Mouse (Mus musculus): ENCODE data around the gene Dock4. TPM values are rescaled to one million over a fixed set of nuclear protein-coding genes. Genes with fewer than 3 reads are reported as not detected.

Dock4 gene
- polyA plus RNA-seq, 1 experiment from 2014 or later = 8.5 TPM

DNA sequence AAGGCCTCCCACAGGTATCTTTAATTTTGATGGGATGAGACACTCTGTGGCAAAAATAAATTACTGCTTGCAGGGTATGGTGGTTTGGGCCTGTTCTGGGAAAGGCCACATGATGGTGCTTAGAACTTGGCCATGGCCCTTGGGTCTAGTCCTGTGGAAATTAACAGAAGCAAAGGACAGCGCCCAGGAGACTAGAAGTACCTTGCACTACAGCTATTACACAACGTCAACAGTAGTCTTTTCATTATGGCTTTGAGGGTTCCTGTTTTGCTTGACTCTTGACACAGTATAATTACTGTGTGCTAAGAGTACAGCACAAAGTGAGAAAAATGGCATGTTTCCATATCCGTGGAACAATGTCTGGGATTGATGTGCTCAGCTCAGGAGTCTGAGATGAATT, 300.3 kb downstream of the Dock4 start:
- no peak for ATAC-seq (ENCODE audit: insufficient number of reproducible peaks, insufficient read depth, low FRiP score, low read depth)
- 83% methylated on average over 3 of the region's 3 CpGs for WGBS
- no peak overlapping the region for H3K27ac ChIP-seq (replicated peaks in 1 of 2; ENCODE audit: control insufficient read depth in 1 of 2, insufficient read depth in 1 of 2, low read depth in 2 of 2, low read length in 2 of 2)
- no peaks in the 10 kb centered on the region for H3K27me3 ChIP-seq (ENCODE audit: control insufficient read depth, insufficient read depth, low read length)
- no peak overlapping the region for H3K4me2 ChIP-seq (ENCODE audit: low read length)
- H3K9ac ChIP-seq (ENCODE audit: low read length) = no peak overlapping the region
- H3K4me3 ChIP-seq (ENCODE audit: control insufficient read depth in 1 of 2, insufficient read depth in 1 of 2, low read depth in 1 of 2, low read length in 2 of 2) = no peak overlapping the region
- H3K36me3 ChIP-seq (ENCODE audit: control insufficient read depth, insufficient read depth, low read length) = 0 out of 2 replicates have a peak, but pooled peaks cover 5% of the 10 kb centered on the region
- H3K9me3 ChIP-seq (ENCODE audit: control insufficient read depth, low read length) = no peaks in the 10 kb centered on the region
- H3K4me1 ChIP-seq (ENCODE audit: control insufficient read depth in 2 of 2, insufficient read depth in 2 of 2, low read length in 2 of 2) = peaks cover 0 to 2% of the 10 kb centered on the region in 2 experiments; a peak in 1 of 4 replicates

- ATAC-seq (ENCODE audit: insufficient number of reproducible peaks, insufficient read depth, low FRiP score, low read depth) = no peak
- Histone ChIP-seq H3K4me2 (ENCODE audit: low read length) (no peak overlapping the region), H3K9ac (ENCODE audit: low read length) (no peak overlapping the region), H3K4me1 (ENCODE audit: control insufficient read depth in 2 of 2, insufficient read depth in 2 of 2, low read length in 2 of 2) (no peaks in the 10 kb centered on the region), H3K27ac (replicated peaks in 1 of 2; ENCODE audit: control insufficient read depth in 1 of 2, insufficient read depth in 1 of 2, low read depth in 2 of 2, low read length in 2 of 2) (no peak overlapping the region), H3K4me3 (ENCODE audit: control insufficient read depth in 1 of 2, insufficient read depth in 1 of 2, low read depth in 1 of 2, low read length in 2 of 2) (no peak overlapping the region), H3K27me3 (ENCODE audit: control insufficient read depth, insufficient read depth, low read length) (no peaks in the 10 kb centered on the region), H3K9me3 (ENCODE audit: control insufficient read depth, low read length) (no peaks in the 10 kb centered on the region), H3K36me3 (ENCODE audit: control insufficient read depth, insufficient read depth, low read length) (no peaks in the 10 kb centered on the region)
- WGBS = 84% methylated on average over 2 of the region's 2 CpGs
Measured at GRCm38 (mm10) chr12:40759281-40759680, 313.5 kb downstream of the Dock4 start.

- 88% methylated on average over 8 of the region's 8 CpGs for WGBS
- Histone ChIP-seq H3K27me3 (ENCODE audit: control insufficient read depth, insufficient read depth, low read length) (no peaks in the 10 kb centered on the region), H3K27ac (replicated peaks in 1 of 2; ENCODE audit: control insufficient read depth in 1 of 2, insufficient read depth in 1 of 2, low read depth in 2 of 2, low read length in 2 of 2) (no peak overlapping the region), H3K9ac (ENCODE audit: low read length) (no peak overlapping the region), H3K9me3 (ENCODE audit: control insufficient read depth, low read length) (no peaks in the 10 kb centered on the region), H3K4me2 (ENCODE audit: low read length) (no peak overlapping the region), H3K4me3 (ENCODE audit: control insufficient read depth in 1 of 2, insufficient read depth in 1 of 2, low read depth in 1 of 2, low read length in 2 of 2) (no peak overlapping the region), H3K4me1 (ENCODE audit: control insufficient read depth in 2 of 2, insufficient read depth in 2 of 2, low read length in 2 of 2) (no peaks in the 10 kb centered on the region), H3K36me3 (ENCODE audit: control insufficient read depth, insufficient read depth, low read length) (no peaks in the 10 kb centered on the region)
- ATAC-seq (ENCODE audit: insufficient number of reproducible peaks, insufficient read depth, low FRiP score, low read depth) = no peak
Measured at GRCm38 (mm10) chr12:40767258-40767816, 321.6 kb downstream of the Dock4 start.

DNA sequence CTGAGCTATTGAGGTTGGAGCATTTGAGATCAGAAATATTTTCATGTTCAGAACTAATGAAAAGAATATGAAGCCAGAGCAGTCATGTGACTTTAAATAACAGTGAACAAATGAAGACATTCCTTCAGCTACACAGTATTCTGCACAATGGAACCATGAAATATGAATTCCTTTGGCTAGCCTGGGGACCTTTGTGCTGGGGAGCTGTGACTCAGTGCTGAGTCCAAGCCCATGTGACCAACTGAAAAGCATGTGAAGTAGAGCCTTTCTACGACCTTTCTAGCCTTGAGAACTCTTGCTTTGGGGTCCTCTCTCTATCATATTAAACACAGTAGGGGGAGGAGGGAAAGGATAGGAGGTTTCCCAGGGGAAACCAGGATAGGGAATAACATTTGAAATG, 327.3 kb downstream of the Dock4 start:
- Histone ChIP-seq H3K27me3 (ENCODE audit: control insufficient read depth, insufficient read depth, low read length) (no peaks in the 10 kb centered on the region), H3K9ac (ENCODE audit: low read length) (no peak overlapping the region), H3K27ac (replicated peaks in 1 of 2; ENCODE audit: control insufficient read depth in 1 of 2, insufficient read depth in 1 of 2, low read depth in 2 of 2, low read length in 2 of 2) (no peak overlapping the region), H3K4me1 (ENCODE audit: control insufficient read depth in 2 of 2, insufficient read depth in 2 of 2, low read length in 2 of 2) (no peaks in the 10 kb centered on the region), H3K4me3 (ENCODE audit: control insufficient read depth in 1 of 2, insufficient read depth in 1 of 2, low read depth in 1 of 2, low read length in 2 of 2) (no peak overlapping the region), H3K36me3 (ENCODE audit: control insufficient read depth, insufficient read depth, low read length) (no peaks in the 10 kb centered on the region), H3K4me2 (ENCODE audit: low read length) (no peak overlapping the region), H3K9me3 (ENCODE audit: control insufficient read depth, low read length) (no peaks in the 10 kb centered on the region)
- no peak for ATAC-seq (ENCODE audit: insufficient number of reproducible peaks, insufficient read depth, low FRiP score, low read depth)
- WGBS = 84% methylated on average over 1 of the region's 1 CpGs

DNA sequence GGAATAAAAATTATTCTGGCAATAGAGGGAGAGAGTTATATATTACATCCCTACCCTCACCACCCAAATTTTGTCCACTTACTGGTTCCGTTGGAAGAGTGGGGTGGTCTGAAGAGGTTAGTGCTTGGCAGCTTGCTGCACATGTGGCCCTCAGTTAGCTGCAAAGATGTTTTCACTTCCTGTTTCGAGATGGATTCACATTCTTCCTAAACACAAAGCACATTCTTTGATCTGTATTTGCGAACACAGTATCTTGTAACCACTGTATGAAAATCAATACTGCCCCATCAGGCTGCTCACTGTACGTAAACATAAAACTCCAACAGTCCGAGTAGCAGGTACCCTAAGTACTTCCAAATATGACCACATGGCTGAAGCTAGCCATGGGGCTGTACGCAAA, 335.8 kb downstream of the Dock4 start:
- H3K4me2 ChIP-seq (ENCODE audit: low read length) = no peak overlapping the region
- H3K9ac ChIP-seq (ENCODE audit: low read length) = no peak overlapping the region
- WGBS = 83% methylated on average over 6 of the region's 6 CpGs
- H3K4me1 ChIP-seq (ENCODE audit: control insufficient read depth in 2 of 2, insufficient read depth in 2 of 2, low read length in 2 of 2) = no peaks in the 10 kb centered on the region
- H3K36me3 ChIP-seq (ENCODE audit: control insufficient read depth, insufficient read depth, low read length) = no peaks in the 10 kb centered on the region
- no peak overlapping the region for H3K4me3 ChIP-seq (ENCODE audit: control insufficient read depth in 1 of 2, insufficient read depth in 1 of 2, low read depth in 1 of 2, low read length in 2 of 2)
- no peak for ATAC-seq (ENCODE audit: insufficient number of reproducible peaks, insufficient read depth, low FRiP score, low read depth)
- no peaks in the 10 kb centered on the region for H3K9me3 ChIP-seq (ENCODE audit: control insufficient read depth, low read length)
- no peaks in the 10 kb centered on the region for H3K27me3 ChIP-seq (ENCODE audit: control insufficient read depth, insufficient read depth, low read length)
- no peak overlapping the region for H3K27ac ChIP-seq (replicated peaks in 1 of 2; ENCODE audit: control insufficient read depth in 1 of 2, insufficient read depth in 1 of 2, low read depth in 2 of 2, low read length in 2 of 2)

GRCm38 (mm10) chr12:40788621-40789111, 342.9 kb downstream of the Dock4 start:
- Histone ChIP-seq H3K27me3 (ENCODE audit: control insufficient read depth, insufficient read depth, low read length) (peaks cover 7% of the 10 kb centered on the region; the same call in 1 of the 2 replicates), H3K4me3 (ENCODE audit: control insufficient read depth in 1 of 2, insufficient read depth in 1 of 2, low read depth in 1 of 2, low read length in 2 of 2) (no peak overlapping the region), H3K36me3 (ENCODE audit: control insufficient read depth, insufficient read depth, low read length) (no peaks in the 10 kb centered on the region), H3K9me3 (ENCODE audit: control insufficient read depth, low read length) (no peaks in the 10 kb centered on the region), H3K4me2 (ENCODE audit: low read length) (no peak overlapping the region), H3K27ac (replicated peaks in 1 of 2; ENCODE audit: control insufficient read depth in 1 of 2, insufficient read depth in 1 of 2, low read depth in 2 of 2, low read length in 2 of 2) (no peak overlapping the region), H3K4me1 (ENCODE audit: control insufficient read depth in 2 of 2, insufficient read depth in 2 of 2, low read length in 2 of 2) (peaks cover 0 to 5% of the 10 kb centered on the region in 2 experiments; a peak in 1 of 4 replicates), H3K9ac (ENCODE audit: low read length) (no peak overlapping the region)
- WGBS = 69% methylated on average over 3 of the region's 3 CpGs
- ATAC-seq (ENCODE audit: insufficient number of reproducible peaks, insufficient read depth, low FRiP score, low read depth) = no peak

- no peak for ATAC-seq (ENCODE audit: insufficient number of reproducible peaks, insufficient read depth, low FRiP score, low read depth)
- Histone ChIP-seq H3K4me2 (ENCODE audit: low read length) (no peak overlapping the region), H3K27ac (replicated peaks in 1 of 2; ENCODE audit: control insufficient read depth in 1 of 2, insufficient read depth in 1 of 2, low read depth in 2 of 2, low read length in 2 of 2) (no peak overlapping the region), H3K9me3 (ENCODE audit: control insufficient read depth, low read length) (no peaks in the 10 kb centered on the region), H3K4me3 (ENCODE audit: control insufficient read depth in 1 of 2, insufficient read depth in 1 of 2, low read depth in 1 of 2, low read length in 2 of 2) (no peak overlapping the region), H3K9ac (ENCODE audit: low read length) (no peak overlapping the region), H3K27me3 (ENCODE audit: control insufficient read depth, insufficient read depth, low read length) (peaks cover 7% of the 10 kb centered on the region; the same call in 1 of the 2 replicates), H3K36me3 (ENCODE audit: control insufficient read depth, insufficient read depth, low read length) (no peaks in the 10 kb centered on the region), H3K4me1 (ENCODE audit: control insufficient read depth in 2 of 2, insufficient read depth in 2 of 2, low read length in 2 of 2) (peaks cover 0 to 5% of the 10 kb centered on the region in 2 experiments; a peak in 2 of 4 replicates)
- 70% methylated on average over 10 of the region's 10 CpGs for WGBS
Measured at GRCm38 (mm10) chr12:40789379-40790361, 343.9 kb downstream of the Dock4 start.
